27 mouse cellular contexts compared by ENCODE assay signal in the genomic region with DNA sequence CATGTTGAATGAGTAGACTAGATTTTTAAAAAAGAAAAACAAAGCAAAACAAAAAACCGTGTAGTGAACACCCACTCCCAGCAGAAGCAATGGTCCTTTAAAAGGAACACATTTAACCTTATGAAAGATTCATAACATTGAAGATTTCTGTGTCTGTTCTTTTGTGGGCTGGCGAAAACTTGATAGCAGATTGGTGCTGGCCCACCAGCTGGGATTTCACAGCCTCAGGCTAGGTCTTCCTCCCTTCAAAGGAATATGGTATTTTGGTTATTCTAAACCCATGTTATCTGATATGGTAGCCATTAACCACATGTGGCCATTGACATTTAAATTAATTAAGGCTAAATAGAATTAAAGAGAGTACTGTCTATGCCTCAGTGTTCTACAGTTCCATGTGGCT.
DNase-seq lines count a peak whose midpoint lies in the region; ATAC-seq lines count a peak whose summit lies in the region.
"Had no signal": no experiment of that assay in that cellular context is flagged by ENCODE, and none has a peak within 500 bp of the region (broad histone marks: within the 10 kb centered on the region; RNA-seq: fewer than 3 reads in every experiment).

No protein-coding gene starts in this region.

- no peaks in the 10 kb centered on the region for H3K36me3 ChIP-seq in embryonic facial prominence, embryonic 11.5 days (replicated peaks; ENCODE audit: control insufficient read depth, insufficient read depth, low read depth, low read length)
- H3K36me3 ChIP-seq in embryonic facial prominence, embryonic 10.5 days (replicated peaks) = no peaks in the 10 kb centered on the region
- H3K36me3 ChIP-seq: embryonic facial prominence, embryonic 12.5 days; embryonic facial prominence, embryonic 15.5 days; heart, embryonic 12.5 days; heart, embryonic 15.5 days; hindbrain, embryonic 10.5 days had no signal

- no peaks in the 10 kb centered on the region for H3K27me3 ChIP-seq in embryonic facial prominence, embryonic 11.5 days (ENCODE audit: control insufficient read depth, insufficient read depth, low read length)
- no peaks in the 10 kb centered on the region for H3K27me3 ChIP-seq in embryonic facial prominence, embryonic 10.5 days (replicated peaks; ENCODE audit: low read depth, poor library complexity, severe bottlenecking)
- H3K27me3 ChIP-seq: embryonic facial prominence, embryonic 12.5 days; embryonic facial prominence, embryonic 15.5 days; heart, embryonic 12.5 days; heart, embryonic 15.5 days had no signal

- H3K9me3 ChIP-seq in embryonic facial prominence, embryonic 11.5 days (replicated peaks; ENCODE audit: control insufficient read depth, low read length) = no peaks in the 10 kb centered on the region
- H3K9me3 ChIP-seq in embryonic facial prominence, embryonic 10.5 days = no peaks in the 10 kb centered on the region
- H3K9me3 ChIP-seq: embryonic facial prominence, embryonic 12.5 days; embryonic facial prominence, embryonic 15.5 days; heart, embryonic 12.5 days; heart, embryonic 15.5 days; hindbrain, embryonic 10.5 days had no signal

- no peak overlapping the region for H3K4me2 ChIP-seq in embryonic facial prominence, embryonic 11.5 days (ENCODE audit: low read depth, low read length)
- H3K4me2 ChIP-seq: embryonic facial prominence, embryonic 12.5 days; embryonic facial prominence, embryonic 15.5 days; heart, embryonic 12.5 days; heart, embryonic 15.5 days; hindbrain, embryonic 14.5 days had no signal

- no peak for ATAC-seq in embryonic facial prominence, embryonic 11.5 days (replicated peaks; ENCODE audit: insufficient number of reproducible peaks, low FRiP score, low TSS enrichment, low read depth)
- ATAC-seq: forebrain, embryonic 14.5 days; forebrain, postnatal 0 days; hindbrain, postnatal 0 days; inflammation-experienced regulatory T-cells, adult 6 months had no signal

- peak; percentile 16 for DNase-seq in cerebellum, adult 9-10 months
- no peak for DNase-seq in cerebellum, adult 11-12 months
- peak; percentile 39 for DNase-seq in embryonic facial prominence, embryonic 11.5 days (ENCODE audit: low spot score)
- no peak for DNase-seq in embryonic facial prominence, embryonic 10.5 days (ENCODE audit: low spot score)
- peak; percentile 20 for DNase-seq in left cerebral cortex, postnatal 4 days
- DNase-seq in left cerebral cortex, adult 11 months (ENCODE audit: low spot score) = no peak
- DNase-seq in ovary, postnatal 10 days (ENCODE audit: low spot score) = no peak
- DNase-seq: adrenal gland, adult 2 months; adrenal gland, postnatal 14 days; cerebellum, postnatal 36 days; embryo, embryonic 11 days; forebrain, postnatal 0 days; gastrocnemius, adult 2 months; gastrocnemius, postnatal 14 days; heart, adult 18-20 months; heart, postnatal 10 days; heart, postnatal 36 days; kidney, adult 11 months had no signal

- no peak overlapping the region for H3K4me3 ChIP-seq in embryonic facial prominence, embryonic 11.5 days (ENCODE audit: low read depth, low read length)
- H3K4me3 ChIP-seq in embryonic facial prominence, embryonic 10.5 days = no peak overlapping the region
- H3K4me3 ChIP-seq: embryonic facial prominence, embryonic 12.5 days; embryonic facial prominence, embryonic 15.5 days; gastrocnemius, adult 2 months; heart, embryonic 12.5 days; heart, embryonic 15.5 days; hindbrain, embryonic 10.5 days had no signal

- WGBS in embryonic facial prominence, embryonic 11.5 days = 52% methylated on average over 2 of the region's 2 CpGs
- WGBS in embryonic facial prominence, embryonic 10.5 days = 51% methylated on average over 2 of the region's 2 CpGs

- no peak overlapping the region for H3K9ac ChIP-seq in embryonic facial prominence, embryonic 11.5 days (replicated peaks; ENCODE audit: low read length)
- H3K9ac ChIP-seq: embryonic facial prominence, embryonic 12.5 days; embryonic facial prominence, embryonic 15.5 days; forebrain, postnatal 0 days; heart, embryonic 12.5 days; heart, embryonic 15.5 days; hindbrain, embryonic 14.5 days had no signal

- H3K27ac ChIP-seq in embryonic facial prominence, embryonic 11.5 days (replicated peaks; ENCODE audit: low read depth, low read length) = no peak overlapping the region
- H3K27ac ChIP-seq in embryonic facial prominence, embryonic 10.5 days (replicated peaks) = no peak overlapping the region
- H3K27ac ChIP-seq: embryonic facial prominence, embryonic 12.5 days; embryonic facial prominence, embryonic 15.5 days; gastrocnemius, adult 2 months; heart, embryonic 15.5 days; hindbrain, embryonic 10.5 days; hindbrain, embryonic 14.5 days; hindbrain, postnatal 0 days had no signal

- intact Hi-C loops in left cerebral cortex, postnatal 4 days (cut with DNase I) = no loop called here

- H3K4me1 ChIP-seq in embryonic facial prominence, embryonic 11.5 days (ENCODE audit: control insufficient read depth, insufficient read depth, low read length) = no peaks in the 10 kb centered on the region
- H3K4me1 ChIP-seq in embryonic facial prominence, embryonic 10.5 days = no peaks in the 10 kb centered on the region
- H3K4me1 ChIP-seq: embryonic facial prominence, embryonic 12.5 days; hindbrain, embryonic 10.5 days had no signal

Comparison
In these comparisons a context has a peak if more than half of its experiments do, and no peak if none do; other contexts are left out.
1. DNase-seq: peak in cerebellum, adult 9-10 months (single experiment), embryonic facial prominence, embryonic 11.5 days (single experiment) and left cerebral cortex, postnatal 4 days (single experiment); none in cerebellum, adult 11-12 months (single experiment), embryonic facial prominence, embryonic 10.5 days (single experiment), left cerebral cortex, adult 11 months (single experiment) and ovary, postnatal 10 days (single experiment).